Mouse (Mus musculus) 3134 (cell line): ENCODE measurements at regions not wholly inside any gene's neighbourhood (a gene's known extent, or its start where the extent isn't known, plus 50 kb on each side); places are given as distances from the start of the nearest gene placed in this dataset.

ENCODE experiments used
- DNase-seq: peaks from one replicate; pipeline ENCODE4 v3.0.0-alpha.2; 2011; ENCODE audit warnings: low spot score; ENCODE audit not compliant: insufficient read length; ENCODE audit errors: extremely low read depth

DNA sequence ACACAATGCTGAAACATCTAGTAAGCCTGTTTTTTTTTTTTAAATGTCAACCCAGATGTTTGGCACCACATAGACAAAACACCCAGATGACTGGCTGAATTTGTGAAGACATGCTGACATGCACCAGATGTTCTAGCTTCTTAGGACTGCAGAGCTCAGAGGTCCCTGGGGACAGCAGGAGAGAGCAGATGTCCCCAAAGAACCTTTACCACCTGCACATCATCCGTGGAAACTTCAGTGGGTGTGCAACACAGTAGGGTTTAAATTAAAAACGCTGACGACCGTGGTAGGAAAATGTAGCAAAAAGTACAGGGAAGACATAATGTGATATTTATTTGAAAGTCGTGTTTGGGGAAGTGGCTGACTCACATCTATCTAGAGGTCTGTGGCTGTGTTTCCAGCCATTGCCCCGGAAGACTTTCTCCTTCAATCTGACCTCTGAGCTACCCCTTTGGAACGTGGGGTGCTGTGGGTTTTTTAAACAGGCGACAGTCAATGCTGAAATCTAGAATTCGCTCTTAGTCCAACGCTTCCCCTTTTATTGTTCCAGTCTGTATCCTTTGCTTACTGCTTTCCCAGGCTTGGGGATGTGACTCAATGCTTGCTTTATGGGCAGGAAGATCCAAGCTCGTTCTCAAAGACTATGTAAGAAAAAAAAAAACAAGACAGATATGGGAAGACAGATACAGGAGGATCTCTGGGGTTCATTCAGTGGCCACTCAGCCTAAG is 230.5 kb downstream of the Clic5 start:
- DNase-seq: no peak

DNA sequence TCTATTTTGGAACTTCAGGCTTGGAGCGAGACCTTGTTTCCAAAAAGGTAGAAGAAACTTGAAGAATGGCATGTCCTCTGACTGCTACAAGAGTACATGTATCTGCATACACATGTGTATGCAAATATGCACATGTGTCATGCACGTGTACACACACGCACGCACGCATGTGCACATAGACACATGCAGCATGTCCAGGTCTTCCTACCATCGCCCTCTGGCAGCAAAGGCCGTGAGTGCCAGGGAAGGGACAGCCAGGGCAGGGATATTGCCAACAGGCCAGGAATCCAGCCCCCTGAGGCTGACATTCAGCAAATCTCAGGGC is 231.0 kb downstream of the Clic5 start:
- DNase-seq: no peak

DNA sequence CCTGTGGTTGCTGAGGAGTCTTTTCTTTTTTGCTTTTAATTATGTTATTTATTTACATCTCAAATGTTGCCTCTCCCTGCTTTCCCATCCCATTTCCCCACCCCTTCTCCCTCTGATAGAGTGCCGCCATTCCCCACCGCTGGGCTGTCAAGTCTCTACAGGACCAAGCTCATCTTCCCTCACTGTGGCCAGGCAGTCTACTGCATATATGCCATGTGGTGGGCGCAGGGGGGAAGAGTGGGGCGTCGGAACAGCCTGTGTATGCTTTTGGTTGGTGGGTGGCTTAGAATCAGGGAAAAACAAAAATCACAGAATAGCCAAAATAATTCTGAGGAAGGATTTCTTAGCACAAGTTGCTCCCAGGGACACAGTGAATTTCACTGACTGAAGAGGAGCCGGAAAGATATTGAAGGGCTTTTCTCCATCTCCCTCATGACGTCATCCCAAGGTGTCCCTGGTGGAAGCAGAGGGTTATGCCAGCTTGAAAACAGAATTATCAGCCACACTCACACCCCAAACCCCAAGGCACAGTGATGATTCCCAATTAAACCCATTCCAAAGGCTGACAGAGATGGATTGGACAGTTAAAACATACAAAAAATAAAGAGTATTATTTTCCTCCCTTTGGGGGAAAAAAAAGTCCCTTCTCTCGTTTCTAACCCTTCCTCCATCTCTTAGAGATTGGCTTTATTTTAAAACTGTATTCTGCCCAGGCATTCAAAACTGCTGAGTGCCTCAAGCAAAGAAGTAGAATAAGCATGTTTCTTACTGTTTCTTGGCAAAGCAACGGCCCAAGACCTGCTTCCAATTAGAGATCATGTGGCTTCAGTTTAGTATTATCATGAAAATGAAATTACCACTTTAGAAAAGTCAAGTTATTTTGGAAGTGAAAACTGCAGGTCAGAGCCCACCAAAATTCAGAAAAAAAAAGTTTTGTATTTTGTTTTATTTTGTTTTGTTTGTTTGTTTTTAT is 232.0 kb downstream of the Clic5 start:
- no peak for DNase-seq

DNA sequence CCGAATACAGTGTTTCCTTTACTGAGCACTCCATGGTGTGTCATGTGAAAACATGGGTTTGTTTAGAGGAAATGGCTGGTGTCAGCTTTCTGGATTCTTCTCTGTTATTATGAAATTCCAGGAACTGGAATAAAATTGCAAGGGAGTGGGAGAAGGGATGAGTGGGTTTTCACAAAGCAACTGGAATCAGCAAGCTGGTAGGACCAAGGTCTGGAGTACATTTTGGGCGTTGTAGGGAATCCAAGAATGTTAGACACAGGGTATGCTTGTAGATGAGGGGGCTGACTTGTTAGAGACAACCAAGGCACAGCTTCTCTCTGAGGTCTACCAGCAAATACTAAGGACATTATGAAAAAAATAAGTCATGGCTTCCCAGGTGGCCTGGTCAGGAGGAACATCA is 233.8 kb downstream of the Clic5 start:
- DNase-seq: no peak

DNA sequence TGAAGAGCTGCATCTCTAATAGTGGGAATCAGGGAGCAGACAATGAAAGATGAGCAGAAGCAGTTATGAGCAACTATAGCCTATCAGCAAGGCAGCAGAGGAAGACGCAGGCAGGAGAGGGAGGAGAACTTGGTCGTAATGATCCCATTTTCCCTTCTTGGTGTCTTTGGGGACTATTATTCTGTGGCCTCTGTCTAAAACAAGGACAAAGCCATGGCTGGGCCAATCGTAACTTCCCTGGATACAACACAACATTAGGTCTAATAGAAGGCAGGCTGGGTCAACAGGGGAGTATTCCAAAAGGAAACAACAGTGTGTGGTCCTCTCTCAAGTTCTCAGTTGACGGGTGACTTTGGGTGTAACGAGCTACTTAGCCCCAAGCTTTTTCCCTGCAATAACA is 234.5 kb downstream of the Clic5 start:
- no peak for DNase-seq

DNA sequence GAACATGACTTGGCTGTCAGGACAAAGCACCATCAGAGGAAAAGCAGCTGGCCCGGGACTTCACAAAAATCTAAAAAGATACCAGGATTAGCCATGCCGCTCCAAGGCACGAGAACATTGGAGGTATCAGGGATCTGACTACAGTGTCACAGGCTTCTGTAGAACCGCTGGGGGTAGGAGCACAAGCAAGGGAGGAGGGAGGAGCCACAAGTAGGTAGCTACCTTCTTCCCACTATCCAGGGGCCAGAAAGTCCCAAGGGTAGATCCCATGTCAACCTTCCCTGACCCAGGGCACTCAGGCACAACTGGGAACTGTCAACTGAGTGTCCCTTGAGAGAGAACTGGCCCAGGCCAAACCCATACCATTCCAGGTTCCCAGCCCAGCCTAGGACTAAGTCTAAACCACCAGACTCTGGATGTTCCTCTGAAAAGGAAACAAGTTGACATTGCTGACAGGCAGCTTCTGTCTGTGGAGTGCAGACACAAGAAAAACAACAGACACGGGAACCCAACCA is 235.1 kb downstream of the Clic5 start:
- DNase-seq: no peak

DNA sequence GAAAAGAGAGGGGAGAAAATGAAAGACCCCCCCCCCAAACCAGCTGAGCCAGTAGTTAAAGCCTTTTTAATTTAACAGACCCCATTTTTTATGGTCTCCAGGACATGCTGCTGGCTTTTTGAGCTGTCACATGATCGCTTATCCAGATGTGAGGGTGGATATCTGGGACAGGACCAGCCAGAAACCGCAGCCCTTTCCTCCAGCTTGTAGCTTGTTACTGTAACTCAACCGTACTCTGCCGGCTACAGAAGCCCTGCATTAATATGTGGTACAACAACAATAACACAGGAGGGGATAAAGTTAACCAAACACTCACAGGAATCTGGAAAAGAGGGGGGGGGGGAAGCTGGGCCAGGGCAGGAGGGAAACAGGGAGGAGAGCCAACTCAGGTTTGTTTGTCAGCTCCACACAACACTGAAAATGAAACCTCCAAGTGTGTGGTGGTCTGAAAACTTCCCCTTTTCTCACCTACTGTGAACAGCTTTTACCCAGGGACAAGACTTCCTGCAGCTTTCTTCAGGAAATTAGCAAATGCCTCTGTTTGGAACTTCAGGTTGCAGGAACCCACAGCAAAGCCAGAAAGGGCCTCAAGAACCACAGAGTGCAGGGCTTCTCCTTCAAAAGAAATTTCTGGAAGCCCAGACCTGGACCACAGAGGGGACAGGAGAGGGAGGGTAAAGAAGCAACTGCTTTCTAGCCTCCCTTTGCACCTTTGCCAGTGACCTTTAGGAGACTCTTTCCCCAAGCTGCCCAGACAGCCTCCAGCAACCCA is 244.3 kb downstream of the Clic5 start:
- DNase-seq: no peak

DNA sequence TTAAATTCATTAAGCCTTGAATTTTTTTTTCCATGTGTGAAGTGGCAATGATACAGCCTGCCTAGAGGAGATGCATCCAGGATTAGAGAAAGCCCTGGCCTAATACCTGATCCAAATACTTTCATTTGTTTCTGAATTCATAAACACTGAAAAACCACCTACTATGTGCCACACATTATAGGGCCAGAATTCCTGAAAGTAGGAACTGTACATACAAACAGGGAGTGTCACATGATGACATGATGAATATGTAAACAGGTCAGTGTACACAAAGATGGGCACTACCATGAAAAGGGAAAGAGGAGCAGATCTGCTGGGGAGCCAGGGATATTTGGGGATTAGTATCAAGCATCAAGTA is 244.9 kb downstream of the Clic5 start:
- DNase-seq: no peak

DNA sequence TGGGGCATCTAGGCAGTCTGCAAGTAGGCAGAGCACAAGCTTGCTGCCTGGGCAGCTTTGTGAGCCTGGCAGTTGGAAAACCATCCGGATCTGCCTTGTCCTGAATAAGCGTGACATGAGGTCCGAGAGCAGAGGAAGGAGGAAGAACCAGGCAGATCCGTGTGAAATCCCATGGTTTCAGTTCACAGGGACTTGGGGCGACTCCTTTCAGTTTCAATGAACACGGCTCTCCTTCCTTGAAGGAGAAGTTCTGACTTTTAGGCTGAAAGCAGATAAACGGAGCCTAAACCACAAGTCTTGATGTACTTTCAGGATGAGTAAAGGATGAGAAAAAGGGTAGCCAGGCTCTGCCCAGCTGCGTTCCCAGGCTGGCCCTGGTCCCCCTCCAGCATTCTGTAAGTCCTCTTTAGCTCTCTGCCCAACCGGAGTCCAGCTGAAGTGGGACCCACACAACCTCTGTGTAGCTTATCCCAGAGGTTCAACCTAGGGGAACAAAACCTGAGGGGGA is 248.2 kb downstream of the Clic5 start:
- DNase-seq: no peak

DNA sequence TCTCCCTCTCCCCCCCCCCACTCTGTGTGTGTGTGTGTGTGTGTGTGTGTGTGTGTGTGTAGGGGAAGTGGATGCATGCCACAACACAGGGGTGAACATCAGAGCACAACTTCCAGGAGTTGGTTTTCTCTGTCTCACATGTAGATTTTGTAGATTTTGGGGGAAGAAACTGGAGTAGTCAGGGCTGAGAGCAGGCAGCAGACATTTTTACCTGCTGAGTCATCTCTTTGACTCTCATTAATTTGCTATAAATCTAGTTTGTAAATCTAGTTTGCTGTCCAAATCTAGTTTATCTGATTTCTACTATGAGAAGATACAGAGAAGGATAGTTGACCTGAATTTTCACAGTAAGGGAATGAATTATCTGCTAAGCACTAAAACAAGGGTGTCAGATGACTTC is 250.1 kb downstream of the Clic5 start:
- peak; percentile 46 for DNase-seq

DNA sequence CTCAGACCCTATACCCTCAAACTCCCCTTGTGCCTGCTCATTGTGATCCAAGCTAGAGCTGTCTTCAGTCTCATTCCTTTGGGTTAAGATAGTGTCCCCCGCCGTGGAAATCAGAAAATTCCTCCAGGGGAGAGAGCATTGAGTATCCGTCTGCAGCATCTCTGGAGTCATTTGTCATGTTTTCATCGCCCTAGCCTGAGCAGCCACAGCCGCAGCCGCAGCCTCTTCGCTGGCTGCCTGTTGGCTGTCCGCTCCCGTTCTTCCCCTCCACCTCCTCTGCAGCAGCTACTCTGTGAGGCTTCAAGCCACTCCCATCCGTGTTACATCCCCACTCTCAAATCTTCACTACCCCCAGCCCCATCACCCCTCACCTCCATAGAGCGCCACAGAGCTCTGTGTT is 255.1 kb downstream of the Clic5 start:
- no peak for DNase-seq

DNA sequence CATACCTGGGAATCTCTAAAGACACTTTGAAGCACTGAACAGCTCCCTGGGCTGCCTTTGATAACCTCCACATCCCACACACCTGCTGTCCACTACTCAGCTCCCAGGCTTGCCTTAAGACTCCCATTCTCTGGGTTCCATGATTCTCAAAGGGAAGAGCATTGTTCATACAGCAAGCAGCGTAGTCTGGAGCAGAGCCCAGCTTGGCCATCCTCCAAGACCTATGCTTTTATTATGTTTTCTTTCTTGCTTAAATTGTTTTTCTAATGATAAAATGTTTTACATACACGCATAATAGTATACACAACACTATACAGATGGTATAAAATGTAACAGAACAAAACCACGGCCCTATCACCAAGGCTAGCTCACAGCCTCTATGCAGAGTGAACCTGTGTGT is 257.0 kb downstream of the Clic5 start:
- DNase-seq: no peak
